ENCODE assay signal across 8 mouse cellular contexts in the genomic region with DNA sequence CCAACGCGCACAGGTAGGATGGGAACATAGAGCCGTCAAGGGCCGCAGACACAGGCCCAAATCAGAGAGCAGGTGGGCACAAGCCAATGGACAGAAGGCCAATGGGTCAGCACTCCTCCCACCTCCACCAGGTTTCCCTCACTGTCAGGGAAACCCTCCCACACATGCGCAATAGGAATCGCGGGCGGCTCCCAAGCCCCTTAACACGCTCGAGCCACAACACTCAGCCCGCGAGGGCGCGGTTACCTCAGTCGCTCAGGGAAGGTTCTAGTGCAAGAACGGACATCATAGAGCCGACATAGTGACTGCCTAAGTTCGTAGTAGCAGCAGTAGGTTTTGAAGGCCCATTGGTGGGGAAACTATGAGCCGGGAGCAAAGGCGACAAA. TPM values are rescaled to one million over a fixed set of nuclear protein-coding genes. Genes with fewer than 3 reads are reported as not detected.
DNase-seq lines count a peak whose midpoint lies in the region; ATAC-seq and TF ChIP-seq lines count a peak whose summit lies in the region.

No protein-coding gene starts in this region.

- H3K9me3 ChIP-seq in embryonic facial prominence, embryonic 15.5 days (replicated peaks), result no peaks in the 10 kb centered on the region
- no peaks in the 10 kb centered on the region for H3K9me3 ChIP-seq in limb, embryonic 14.5 days (ENCODE audit: control insufficient read depth, low read length)
- H3K9me3 ChIP-seq in midbrain, embryonic 15.5 days, result no peaks in the 10 kb centered on the region
- H3K9me3 ChIP-seq in stomach, embryonic 15.5 days, result no peaks in the 10 kb centered on the region

- peak overlapping the region; percentile 82 for H3K4me2 ChIP-seq in embryonic facial prominence, embryonic 15.5 days (replicated peaks)
- peak overlapping the region; percentile 58 for H3K4me2 ChIP-seq in limb, embryonic 14.5 days (replicated peaks; ENCODE audit: low read depth, low read length, severe bottlenecking)
- peak overlapping the region; percentile 64 for H3K4me2 ChIP-seq in midbrain, embryonic 15.5 days
- peak overlapping the region; percentile 76 for H3K4me2 ChIP-seq in stomach, embryonic 15.5 days

- peak overlapping the region; percentile 98 for H3K4me3 ChIP-seq in embryonic facial prominence, embryonic 15.5 days (replicated peaks)
- H3K4me3 ChIP-seq in limb, embryonic 14.5 days (replicated peaks; ENCODE audit: low read length), result peak overlapping the region; percentile 92
- peak overlapping the region; percentile 98 for H3K4me3 ChIP-seq in midbrain, embryonic 15.5 days
- peak overlapping the region; percentile 97 for H3K4me3 ChIP-seq in stomach, embryonic 15.5 days (replicated peaks)

- H3K9ac ChIP-seq in embryonic facial prominence, embryonic 15.5 days, result peak overlapping the region; percentile 72
- peak overlapping the region; percentile 61 for H3K9ac ChIP-seq in limb, embryonic 14.5 days (ENCODE audit: low read depth, low read length, severe bottlenecking)
- H3K9ac ChIP-seq in midbrain, embryonic 15.5 days, result peak overlapping the region; percentile 95
- peak overlapping the region; percentile 45 for H3K9ac ChIP-seq in stomach, embryonic 15.5 days

- peak; percentile 30 for ATAC-seq in CD4-positive, CD25-positive, alpha-beta regulatory T cell, adult 4 months
- peak; percentile 77 for ATAC-seq in embryonic facial prominence, embryonic 15.5 days (ENCODE audit: insufficient number of reproducible peaks, low FRiP score, low TSS enrichment, low read depth)
- ATAC-seq in limb, embryonic 14.5 days (ENCODE audit: low FRiP score, low read depth), result peak; percentile 76
- peak; percentile 88 for ATAC-seq in midbrain, embryonic 15.5 days (replicated peaks)
- ATAC-seq in stomach, embryonic 15.5 days (ENCODE audit: insufficient read depth, low FRiP score, low read depth), result peak; percentile 68

- H3K27me3 ChIP-seq in embryonic facial prominence, embryonic 15.5 days, result no peaks in the 10 kb centered on the region
- no peaks in the 10 kb centered on the region for H3K27me3 ChIP-seq in limb, embryonic 14.5 days (ENCODE audit: control insufficient read depth, insufficient read depth, low read length)
- H3K27me3 ChIP-seq in midbrain, embryonic 15.5 days (replicated peaks), result no peaks in the 10 kb centered on the region
- H3K27me3 ChIP-seq in stomach, embryonic 15.5 days (replicated peaks), result no peaks in the 10 kb centered on the region

- TF ChIP-seq POLR2A in limb, embryonic 14.5 days (IDR thresholded peaks at IDR 0.05; ENCODE audit: borderline replicate concordance, extremely low read depth, insufficient read depth, insufficient read length), result 0 out of 2 replicates have a peak, but pooled peaks have one; percentile 35

- H3K27ac ChIP-seq in embryonic facial prominence, embryonic 15.5 days (replicated peaks), result peak overlapping the region; percentile 97
- H3K27ac ChIP-seq in limb, embryonic 14.5 days (replicated peaks; ENCODE audit: low read depth, low read length), result peak overlapping the region; percentile 89
- peak overlapping the region; percentile 94 for H3K27ac ChIP-seq in midbrain, embryonic 15.5 days
- peak overlapping the region; percentile 95 for H3K27ac ChIP-seq in stomach, embryonic 15.5 days

- H3K4me1 ChIP-seq in embryonic facial prominence, embryonic 15.5 days, result peaks cover 14% of the 10 kb centered on the region
- H3K4me1 ChIP-seq in limb, embryonic 14.5 days (ENCODE audit: control insufficient read depth, insufficient read depth, low read length), result peaks cover 7% of the 10 kb centered on the region
- peaks cover 33% of the 10 kb centered on the region for H3K4me1 ChIP-seq in midbrain, embryonic 15.5 days
- H3K4me1 ChIP-seq in stomach, embryonic 15.5 days, result peaks cover 8% of the 10 kb centered on the region; the same call in 1 of the 2 replicates

- peak; percentile 87 for DNase-seq in brain, adult 2 months (ENCODE audit: low read depth, low spot score)
- DNase-seq in heart, adult 8-10 months (ENCODE audit: low spot score), result peak; percentile 63
- DNase-seq in kidney, adult 9 months, result peak; percentile 82
- DNase-seq in limb, embryonic 14.5 days (ENCODE audit: low spot score), result peak; percentile 77

- H3K36me3 ChIP-seq in embryonic facial prominence, embryonic 15.5 days, result no peaks in the 10 kb centered on the region
- H3K36me3 ChIP-seq in limb, embryonic 14.5 days (ENCODE audit: control insufficient read depth, insufficient read depth, low read length), result 0 out of 2 replicates have a peak, but pooled peaks cover 6% of the 10 kb centered on the region
- H3K36me3 ChIP-seq in midbrain, embryonic 15.5 days (replicated peaks), result 0 out of 2 replicates have a peak, but pooled peaks cover 4% of the 10 kb centered on the region
- H3K36me3 ChIP-seq in stomach, embryonic 15.5 days, result no peaks in the 10 kb centered on the region

- WGBS in embryonic facial prominence, embryonic 15.5 days, result 1% methylated on average over 20 of the region's 20 CpGs
- WGBS in limb, embryonic 14.5 days, result 1% methylated on average over 20 of the region's 20 CpGs
- WGBS in midbrain, embryonic 15.5 days, result 1% methylated on average over 20 of the region's 20 CpGs
- whole genome bisulfite sequencing in stomach, embryonic 15.5 days, result under 1% methylated on average over 20 of the region's 20 CpGs

RNA-seq across cellular contexts. Expression of a gene that starts 0.4 kb away (rescaled TPM):
- polyA plus RNA-seq in CD4-positive, CD25-positive, alpha-beta regulatory T cell, adult 4 months (2017; shearing (Covaris generic)), result 10 to 100 TPM; 38.6 TPM
- 16.8 and 17.0 TPM in 2 replicates for polyA plus RNA-seq in embryonic facial prominence, embryonic 15.5 days (2015; fragmentation: Nextera tagmentation; extraction: Ambion mirVana)
- total RNA-seq in heart, adult 8-10 months (2022), result 10 to 100 TPM in 2 of 4 experiments, 1 to 10 TPM in 2; 8.8 to 12.6 (median 10.2) TPM
- polyA plus RNA-seq in limb, embryonic 14.5 days (2012; rRNA removed), result 11.2 and 14.8 TPM in 2 replicates
- polyA plus RNA-seq in limb, embryonic 14.5 days (2014; fragmentation: Nextera tagmentation; extraction: Ambion mirVana), result 16.0 and 18.8 TPM in 2 replicates
- polyA plus RNA-seq in midbrain, embryonic 15.5 days (2015; fragmentation: Nextera tagmentation; extraction: Ambion mirVana), result 34.6 and 37.8 TPM in 2 replicates
- polyA plus RNA-seq in stomach, embryonic 15.5 days (2015; fragmentation: Nextera tagmentation; extraction: Ambion mirVana), result 16.7 and 20.0 TPM in 2 replicates

RNA-seq across cellular contexts. Expression of a gene that starts 0.5 kb away (rescaled TPM):
- polyA plus RNA-seq in CD4-positive, CD25-positive, alpha-beta regulatory T cell, adult 4 months (2017; shearing (Covaris generic)), result 10 to 100 TPM; 11.8 to 17.9 TPM
- 39.0 and 42.4 TPM in 2 replicates for polyA plus RNA-seq in embryonic facial prominence, embryonic 15.5 days (2015; fragmentation: Nextera tagmentation; extraction: Ambion mirVana)
- total RNA-seq in heart, adult 8-10 months (2022), result 10 to 100 TPM; 21.6 to 24.2 (median 22.4) TPM
- polyA plus RNA-seq in limb, embryonic 14.5 days (2012; rRNA removed), result 18.6 and 28.8 TPM in 2 replicates
- polyA plus RNA-seq in limb, embryonic 14.5 days (2014; fragmentation: Nextera tagmentation; extraction: Ambion mirVana), result 36.8 and 38.4 TPM in 2 replicates
- polyA plus RNA-seq in midbrain, embryonic 15.5 days (2015; fragmentation: Nextera tagmentation; extraction: Ambion mirVana), result 53.8 and 56.7 TPM in 2 replicates
- polyA plus RNA-seq in stomach, embryonic 15.5 days (2015; fragmentation: Nextera tagmentation; extraction: Ambion mirVana), result 42.4 and 43.7 TPM in 2 replicates

Comparison
In these comparisons a context has a peak if more than half of its experiments do, and no peak if none do; other contexts are left out.
1. Peak in every context shown above with its lines: DNase-seq, ATAC-seq, H3K4me3 ChIP-seq and H3K27ac ChIP-seq.
2. ATAC-seq: peak in every context shown above with its lines; median percentile 88 in midbrain, embryonic 15.5 days; 77 in embryonic facial prominence, embryonic 15.5 days; 76 in limb, embryonic 14.5 days; 68 in stomach, embryonic 15.5 days; 30 in CD4-positive, CD25-positive, alpha-beta regulatory T cell, adult 4 months.
3. H3K9ac ChIP-seq: peak in every context shown above with its lines; median percentile 95 in midbrain, embryonic 15.5 days; 72 in embryonic facial prominence, embryonic 15.5 days; 61 in limb, embryonic 14.5 days; 45 in stomach, embryonic 15.5 days.